Mouse (Mus musculus) heart, embryonic 11.5 days (tissue): ENCODE measurements at regions not wholly inside any gene's neighbourhood (a gene's known extent, or its start where the extent isn't known, plus 50 kb on each side); places are given as distances from the start of the nearest gene placed in this dataset.
"Not testable (repeated sequence)": the region's sequence is repeated elsewhere in the genome, so short reads cannot be mapped to it uniquely, and the experiment has no call there.

Experiments used
- ATAC-seq: fragments of 200-750 bp; cut with Nextera tagmentation; replicated peaks from 2 replicates; pipeline ENCODE4 v1.8.0; 2017; ENCODE audit warnings: moderate library complexity; ENCODE audit not compliant: insufficient number of reproducible peaks, low FRiP score, low TSS enrichment
- H3K27ac ChIP-seq: fragments of 300-500 bp; sonication (generic); 2 replicates; pipeline ENCODE4 v1.5.1; 2014; ENCODE audit warnings: mild to moderate bottlenecking, low read depth, low read length
- H3K27me3 ChIP-seq: fragments of 300-500 bp; sonication (generic); 2 replicates; pipeline ENCODE4 v1.6.1; 2014; ENCODE audit warnings: mild to moderate bottlenecking, low read length, mixed read lengths; ENCODE audit not compliant: control insufficient read depth, insufficient read depth
- H3K36me3 ChIP-seq: fragments of 300-500 bp; sonication (generic); 2 replicates; pipeline ENCODE4 v1.6.1; 2014; ENCODE audit warnings: mild to moderate bottlenecking, low read length, moderate library complexity, mixed read lengths; ENCODE audit not compliant: control insufficient read depth, insufficient read depth
- H3K4me1 ChIP-seq: fragments of 300-500 bp; sonication (generic); 2 replicates; pipeline ENCODE4 v1.6.1; 2014; ENCODE audit warnings: low read length; ENCODE audit not compliant: control insufficient read depth, insufficient read depth
- H3K4me2 ChIP-seq: fragments of 300-500 bp; sonication (generic); 2 replicates; pipeline ENCODE4 v1.6.1; 2014; ENCODE audit warnings: mild to moderate bottlenecking, moderate library complexity
- H3K4me3 ChIP-seq: fragments of 300-500 bp; sonication (generic); 2 replicates; pipeline ENCODE4 v1.5.1; 2014; ENCODE audit warnings: low read depth, low read length
- H3K9ac ChIP-seq: fragments of 300-500 bp; sonication (generic); 2 replicates; pipeline ENCODE4 v1.6.1; 2014; ENCODE audit warnings: mild to moderate bottlenecking, low read depth, low read length, moderate library complexity
- H3K9me3 ChIP-seq: fragments of 300-500 bp; sonication (generic); replicated peaks from 2 replicates; pipeline ENCODE4 v1.6.1; 2016; ENCODE audit warnings: low read length; ENCODE audit not compliant: control insufficient read depth
- WGBS: fragments of 180-500 bp; shearing (Covaris S2); extraction: QIAGEN DNeasy Blood & Tissue Kit; methylation state at CpG from one replicate; pipeline ENCODE4 v1.1.7; 2014; ENCODE audit not compliant: insufficient replicate concordance; 5-methylcytosine and 5-hydroxymethylcytosine counted together

DNA sequence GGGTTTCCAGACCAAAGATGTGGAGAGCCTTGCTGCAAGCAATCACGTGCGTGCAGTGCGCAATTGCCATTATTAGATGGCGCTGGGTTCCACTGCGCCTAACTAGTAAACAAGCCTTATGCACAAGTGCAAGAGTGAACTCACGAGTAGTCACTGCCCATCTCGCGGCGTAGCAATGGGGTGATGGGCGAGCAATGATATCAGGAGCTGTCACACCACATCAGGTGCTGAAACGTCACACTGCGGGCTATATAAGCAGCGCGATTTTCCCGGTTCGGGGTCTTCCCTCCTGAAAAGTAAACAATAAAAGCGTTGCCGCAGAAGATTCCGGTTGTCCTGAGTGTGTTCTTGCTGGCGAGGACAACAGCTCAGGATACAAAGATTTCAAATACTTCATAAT, 89.8 kb upstream of the Prl2c3 start:
- H3K4me3 ChIP-seq, H3K4me2 ChIP-seq, H3K4me1 ChIP-seq, H3K27ac ChIP-seq, H3K9ac ChIP-seq, H3K36me3 ChIP-seq, H3K9me3 ChIP-seq, H3K27me3 ChIP-seq, ATAC-seq: not testable (repeated sequence)
- 81% methylated on average over 20 of the region's 20 CpGs for WGBS

DNA sequence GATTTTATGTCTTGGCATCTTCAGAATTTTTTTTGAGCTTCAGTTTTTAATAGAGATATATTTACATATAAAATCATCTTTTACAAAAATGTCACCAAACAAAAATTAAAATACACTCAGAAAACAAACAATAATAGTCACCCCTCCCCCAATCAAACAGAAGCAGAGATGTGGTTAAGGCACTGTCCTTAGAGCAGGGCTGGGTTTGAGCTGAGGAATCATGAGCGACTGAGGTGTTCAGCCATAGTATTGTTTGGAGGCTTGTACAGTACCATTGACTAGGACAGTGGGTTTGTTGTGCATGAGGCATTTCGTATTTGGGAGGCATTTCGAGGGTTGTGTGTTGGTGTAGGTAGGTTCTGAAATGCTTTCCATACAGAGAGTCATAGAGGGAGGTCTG, 79.6 kb upstream of the Prl2c3 start:
- not testable (repeated sequence) for H3K27me3 ChIP-seq, H3K4me3 ChIP-seq, H3K27ac ChIP-seq, H3K36me3 ChIP-seq, ATAC-seq, H3K4me2 ChIP-seq, H3K9ac ChIP-seq, H3K4me1 ChIP-seq
- peaks cover 15% of the 10 kb centered on the region for H3K9me3 ChIP-seq
- 75% methylated on average over 2 of the region's 3 CpGs for WGBS

DNA sequence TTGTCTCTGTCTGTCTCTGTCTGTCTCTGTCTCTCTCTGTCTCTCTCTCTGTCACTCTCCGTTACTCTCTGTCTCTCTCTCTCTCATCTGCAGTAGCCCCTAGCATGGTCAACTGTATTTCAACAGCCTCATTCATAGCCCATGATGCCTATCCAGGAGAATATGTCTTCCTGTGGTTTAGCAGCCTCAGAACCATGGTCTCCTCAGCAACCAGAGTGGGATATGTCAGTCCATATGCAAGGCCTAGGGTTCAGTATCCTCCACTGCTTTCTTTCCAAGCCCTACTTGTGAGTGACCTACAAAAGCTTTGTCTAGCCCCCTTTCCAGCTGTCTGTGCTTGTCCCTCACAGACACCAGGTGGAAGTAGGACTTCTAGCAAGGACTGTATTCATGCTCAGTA, 65.1 kb upstream of the Prl2c3 start:
- H3K27me3 ChIP-seq, H3K36me3 ChIP-seq, H3K4me2 ChIP-seq, H3K27ac ChIP-seq, H3K9ac ChIP-seq, H3K4me1 ChIP-seq, H3K4me3 ChIP-seq: not testable (repeated sequence)
- 74% methylated on average over 1 of the region's 1 CpGs for WGBS
- peak; percentile 45; the same call in 1 of the 2 replicates for ATAC-seq
- peaks cover 23% of the 10 kb centered on the region for H3K9me3 ChIP-seq

DNA sequence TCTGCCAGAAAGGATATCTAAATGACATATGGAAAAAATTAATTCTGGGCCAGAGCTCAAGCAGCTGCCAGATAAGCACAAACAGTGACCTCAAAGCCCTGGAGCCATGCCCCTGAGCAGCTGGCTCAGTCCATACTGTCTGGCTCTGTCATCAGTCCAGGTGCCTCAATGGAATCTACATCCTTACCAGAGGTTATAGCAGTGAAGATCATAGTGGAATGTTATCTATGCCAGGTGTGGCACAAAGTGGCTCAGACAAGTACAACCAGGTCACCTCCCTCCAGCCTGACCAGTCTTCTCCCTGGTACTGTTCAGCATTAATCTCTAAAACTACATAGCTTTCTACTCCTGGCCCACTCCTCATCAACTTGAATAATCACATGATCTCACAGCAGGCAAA, 64.4 kb upstream of the Prl2c3 start:
- ATAC-seq = peak; percentile 37; the same call in 1 of the 2 replicates
- no peaks in the 10 kb centered on the region for H3K27me3 ChIP-seq

DNA sequence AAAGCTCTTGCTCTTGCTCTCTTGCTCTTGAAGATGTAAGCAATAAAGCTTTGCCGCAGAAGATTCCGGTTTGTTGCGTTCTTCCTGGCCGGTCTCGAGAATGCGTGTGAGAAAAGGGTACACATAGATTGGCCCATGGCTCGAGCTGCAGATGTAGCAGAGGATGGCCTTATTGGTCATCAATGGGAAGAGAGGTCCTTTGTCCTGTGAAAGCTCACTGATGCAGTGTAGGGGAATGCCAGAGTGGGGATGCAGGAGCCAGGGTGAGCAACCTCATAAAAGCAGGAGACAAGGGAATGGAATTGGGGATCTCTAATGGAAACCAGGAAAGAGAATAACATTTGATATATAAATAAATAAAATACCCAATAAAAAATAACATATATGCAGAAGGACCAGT, 63.7 kb upstream of the Prl2c3 start:
- H3K4me2 ChIP-seq, H3K27me3 ChIP-seq, H3K9ac ChIP-seq, H3K4me3 ChIP-seq, H3K4me1 ChIP-seq, H3K36me3 ChIP-seq, H3K27ac ChIP-seq: not testable (repeated sequence)
- 81% methylated on average over 7 of the region's 7 CpGs for WGBS
- 0 out of 2 replicates have a peak, but pooled peaks have one; percentile 14 for ATAC-seq
- H3K9me3 ChIP-seq = peaks cover 23% of the 10 kb centered on the region

More for the DNA sequence above, 64.4 kb upstream of the Prl2c3 start:
- Histone ChIP-seq H3K9me3 (peaks cover 23% of the 10 kb centered on the region), H3K27ac (no peak overlapping the region), H3K36me3 (no peaks in the 10 kb centered on the region), H3K4me1 (no peaks in the 10 kb centered on the region), H3K4me2 (no peak overlapping the region), H3K4me3 (no peak overlapping the region), H3K9ac (no peak overlapping the region)

DNA sequence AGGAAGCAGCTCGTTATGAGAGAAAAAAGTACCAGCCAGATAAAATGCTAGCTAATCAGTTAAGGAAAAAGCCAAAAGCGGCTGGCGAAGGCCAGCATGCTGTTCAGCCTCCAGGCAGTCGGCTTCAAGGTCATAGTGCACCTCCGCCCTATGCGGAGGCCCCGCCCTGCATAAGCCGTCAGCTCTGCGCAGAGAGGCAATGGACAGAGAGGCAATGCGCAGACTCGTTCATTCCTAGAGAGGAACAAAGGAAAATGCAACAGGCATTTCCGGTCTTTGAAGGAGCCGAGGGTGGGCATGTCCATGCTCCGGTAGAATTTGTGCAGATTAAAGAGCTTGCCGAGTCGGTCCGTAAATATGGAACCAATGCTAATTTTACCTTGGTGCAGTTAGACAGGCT, 61.1 kb upstream of the Prl2c3 start:
- 93% methylated on average over 16 of the region's 17 CpGs for WGBS
- peaks cover 26% of the 10 kb centered on the region for H3K9me3 ChIP-seq
- H3K27ac ChIP-seq, H3K4me3 ChIP-seq, H3K36me3 ChIP-seq, ATAC-seq, H3K4me1 ChIP-seq, H3K9ac ChIP-seq, H3K4me2 ChIP-seq, H3K27me3 ChIP-seq: not testable (repeated sequence)

DNA sequence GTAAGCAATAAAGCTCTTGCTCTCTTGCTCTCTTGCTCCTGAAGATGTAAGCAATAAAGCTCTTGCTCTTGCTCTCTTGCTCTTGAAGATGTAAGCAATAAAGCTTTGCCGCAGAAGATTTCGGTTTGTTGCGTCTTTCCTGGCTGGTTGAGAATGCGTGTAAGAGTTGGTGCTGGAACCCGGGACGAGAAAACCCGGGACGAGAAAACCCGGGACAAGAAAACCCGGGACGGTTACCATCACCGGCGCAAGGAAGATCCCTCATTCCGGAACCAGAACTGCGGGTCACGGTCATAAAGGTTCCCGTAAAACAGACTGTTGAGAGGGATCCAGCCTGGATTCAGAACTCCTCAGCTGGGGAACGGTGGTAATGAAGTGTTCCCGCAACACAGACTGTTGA, 60.1 kb upstream of the Prl2c3 start:
- H3K4me2 ChIP-seq, ATAC-seq, H3K9ac ChIP-seq, H3K27me3 ChIP-seq, H3K4me1 ChIP-seq, H3K4me3 ChIP-seq, H3K36me3 ChIP-seq, H3K27ac ChIP-seq: not testable (repeated sequence)
- WGBS = 88% methylated on average over 19 of the region's 19 CpGs
- H3K9me3 ChIP-seq = peaks cover 20% of the 10 kb centered on the region
